Mouse (Mus musculus): ENCODE results near the gene Rptor.

Gene Rptor

GRCm38 (mm10) chr11:119933819-119934583 lies 331.3 kb downstream of the Rptor start:
- DNase-seq (ENCODE audit: low read depth, low spot score) = no peak

DNA sequence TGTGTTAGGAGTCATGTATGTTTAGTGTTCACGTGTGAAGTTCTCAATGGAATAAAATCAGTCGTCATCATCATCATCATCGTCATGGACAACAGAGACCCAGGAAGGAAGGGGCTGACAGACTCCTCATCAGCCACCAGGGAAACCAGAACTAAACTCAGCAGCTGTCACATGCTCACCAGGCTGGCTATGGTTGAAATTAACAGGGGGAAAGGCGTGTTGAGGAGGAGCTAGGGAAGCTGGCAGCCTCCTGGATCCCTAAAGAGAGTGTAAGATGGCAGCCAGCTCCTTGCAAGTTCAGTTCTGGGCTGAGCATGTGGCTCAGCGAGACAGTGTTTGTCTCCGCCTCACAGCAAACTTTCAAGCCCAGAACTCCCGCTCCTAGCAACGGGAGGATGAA lies 332.1 kb downstream of the Rptor start:
- no peak for DNase-seq (ENCODE audit: low read depth, low spot score)

DNA sequence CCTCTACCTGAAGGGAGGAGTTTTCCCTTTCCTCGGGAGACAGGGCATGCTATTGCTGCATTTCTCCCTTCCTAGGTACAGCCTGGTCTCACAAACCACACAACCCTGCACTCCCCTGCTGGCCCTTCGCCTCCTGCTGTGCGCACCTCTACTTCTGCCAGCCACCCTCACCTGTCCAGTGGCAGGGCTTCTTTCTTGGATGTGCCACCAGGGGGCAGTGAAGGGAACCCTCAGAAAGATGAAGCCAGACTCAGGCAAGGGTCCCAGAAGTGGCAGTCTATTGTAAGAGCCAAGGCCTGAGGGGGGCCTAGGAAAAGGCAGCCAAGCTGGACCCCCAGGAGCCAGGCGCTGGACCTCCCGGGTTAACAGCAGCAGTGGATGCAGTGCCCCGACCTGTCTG lies 332.8 kb downstream of the Rptor start:
- no peak for DNase-seq (ENCODE audit: low read depth, low spot score)

DNA sequence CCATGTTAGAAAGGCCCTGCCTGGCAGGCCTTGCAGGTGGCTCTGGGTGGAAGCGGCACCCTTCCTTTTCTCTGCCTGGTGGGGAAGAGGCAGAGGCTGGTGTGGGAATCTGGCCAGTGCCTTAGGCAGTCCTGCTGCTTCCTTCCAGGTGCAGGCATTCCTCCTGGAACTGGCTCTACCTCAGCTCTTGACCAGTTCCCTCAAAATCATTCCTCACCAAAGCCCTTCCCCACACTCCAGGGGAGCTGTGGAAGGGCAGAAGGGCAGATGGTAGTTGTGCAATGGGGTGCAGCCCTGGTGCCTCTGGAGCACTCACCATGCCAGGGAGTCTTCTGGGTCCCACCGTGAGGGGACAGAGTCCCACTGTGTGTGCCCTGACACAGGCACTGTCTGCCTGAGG lies 333.8 kb downstream of the Rptor start:
- DNase-seq (ENCODE audit: low read depth, low spot score) = no peak

- DNase-seq (ENCODE audit: low read depth, low spot score) = no peak
Observed at GRCm38 (mm10) chr11:119937216-119937615, 334.5 kb downstream of the Rptor start.

DNA sequence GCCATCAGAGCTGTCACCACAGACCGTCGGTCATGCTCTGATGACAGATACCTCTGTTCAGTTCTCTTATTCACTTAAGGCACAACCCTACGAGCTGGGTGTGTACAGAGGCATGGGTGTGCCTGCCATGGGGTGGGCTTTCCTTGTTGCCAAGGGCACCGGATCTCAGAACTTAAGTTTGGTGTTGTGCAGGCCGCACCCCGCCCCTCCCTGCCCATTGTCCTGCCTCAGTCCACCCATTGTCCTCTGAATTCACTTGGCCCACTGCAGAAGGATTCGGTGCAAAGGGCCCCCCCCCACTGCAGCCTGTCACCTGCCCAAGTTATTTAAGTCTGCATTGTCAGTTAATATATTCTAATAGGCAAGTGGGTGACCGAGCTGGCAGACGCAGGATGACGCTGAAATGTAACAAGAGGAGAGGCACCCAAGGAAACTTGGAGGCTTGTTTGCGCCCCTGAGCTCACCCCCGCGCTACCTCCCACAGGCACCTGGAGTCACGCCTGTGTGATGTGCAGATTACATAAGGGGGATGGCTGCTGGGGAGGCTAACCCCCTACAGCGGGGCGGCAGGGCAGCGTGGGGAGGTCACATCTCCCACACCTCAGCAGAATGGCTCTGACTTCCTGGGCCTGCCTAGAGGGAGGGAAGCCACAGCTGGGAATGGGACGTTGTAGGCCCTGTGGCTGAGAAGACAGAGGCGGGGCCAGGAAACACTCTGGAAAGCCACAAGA lies 335.2 kb downstream of the Rptor start:
- no peak for DNase-seq (ENCODE audit: low read depth, low spot score)

GRCm38 (mm10) chr11:119939073-119939710 lies 336.5 kb downstream of the Rptor start:
- no peak for DNase-seq (ENCODE audit: low read depth, low spot score)

- DNase-seq (ENCODE audit: low read depth, low spot score) = no peak
Observed at GRCm38 (mm10) chr11:119939711-119940106, 337.0 kb downstream of the Rptor start.

- no peak for DNase-seq (ENCODE audit: low read depth, low spot score)
Observed at GRCm38 (mm10) chr11:119940142-119940541, 337.4 kb downstream of the Rptor start.

GRCm38 (mm10) chr11:119941794-119942193 lies 339.1 kb downstream of the Rptor start:
- DNase-seq (ENCODE audit: low read depth, low spot score) = no peak

GRCm38 (mm10) chr11:119942201-119942726 lies 339.6 kb downstream of the Rptor start:
- DNase-seq (ENCODE audit: low read depth, low spot score) = no peak

DNA sequence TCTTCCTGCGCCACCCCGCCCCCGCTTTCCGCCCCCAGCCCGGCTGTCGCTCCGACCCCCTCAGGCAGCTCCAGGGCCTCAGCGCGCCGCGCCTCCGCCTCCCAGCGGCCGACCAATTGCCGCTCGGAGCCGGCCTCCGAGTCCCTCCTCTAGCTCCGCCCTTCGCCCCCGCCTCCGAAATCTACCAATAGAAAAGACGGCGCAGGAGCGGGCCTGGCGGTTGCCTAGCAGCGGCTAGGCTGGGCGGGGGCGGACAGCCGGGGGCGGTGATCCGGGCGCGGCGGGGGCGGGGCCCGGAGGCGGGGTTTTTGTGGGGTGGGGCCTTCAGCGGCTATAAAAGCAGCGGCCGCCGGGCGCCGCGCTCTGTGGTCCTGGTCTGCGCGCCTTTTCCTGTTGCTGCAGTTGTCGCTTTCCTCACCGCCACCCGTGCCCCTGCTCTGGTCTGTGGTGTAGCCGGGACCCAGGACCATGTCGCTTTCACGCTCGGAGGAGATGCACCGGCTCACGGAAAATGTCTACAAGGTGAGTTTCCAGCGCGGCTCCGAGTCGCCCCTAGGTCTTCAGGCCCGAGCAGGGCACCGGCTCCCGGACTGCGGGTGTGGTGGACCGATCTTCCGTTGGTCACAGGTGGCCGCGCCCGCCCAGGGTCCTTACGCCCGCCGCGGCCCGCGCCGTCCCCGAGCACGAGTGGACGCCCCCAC lies 340.2 kb downstream of the Rptor start, which contains the start of gene Baiap2:
Gene Baiap2 (plus strand): TSS at position 37 of the 701 bp plus-strand sequence.
- peak; percentile 85 for DNase-seq (ENCODE audit: low read depth, low spot score)

DNA sequence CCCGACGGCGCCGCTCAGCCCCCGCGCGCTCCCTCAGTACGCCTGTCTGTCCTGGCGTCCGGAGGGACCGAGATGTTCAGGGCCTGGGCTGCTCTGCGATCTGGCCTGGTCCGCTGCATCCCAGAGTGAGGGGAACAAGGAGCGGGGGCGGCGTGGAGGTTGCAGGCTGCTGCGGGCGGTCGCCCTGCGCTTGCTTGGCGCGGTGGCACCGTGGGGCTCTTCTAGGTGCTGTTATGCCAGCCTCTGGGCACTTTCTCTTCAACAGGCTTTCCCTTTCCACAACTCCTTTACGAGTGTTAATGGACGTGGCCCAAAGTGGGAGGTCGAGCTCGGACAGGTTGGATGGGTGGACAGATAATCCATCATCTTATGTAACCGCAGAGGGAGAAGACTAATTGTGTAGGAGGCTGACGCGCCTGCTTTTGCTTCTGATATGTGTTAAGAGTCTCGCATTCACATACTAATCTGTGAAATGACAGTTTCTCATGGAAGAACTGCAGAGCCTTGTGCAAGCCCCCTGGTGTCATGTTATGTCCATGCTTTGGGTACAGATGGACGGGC lies 340.8 kb downstream of the Rptor start:
- no peak for DNase-seq (ENCODE audit: low read depth, low spot score)

DNA sequence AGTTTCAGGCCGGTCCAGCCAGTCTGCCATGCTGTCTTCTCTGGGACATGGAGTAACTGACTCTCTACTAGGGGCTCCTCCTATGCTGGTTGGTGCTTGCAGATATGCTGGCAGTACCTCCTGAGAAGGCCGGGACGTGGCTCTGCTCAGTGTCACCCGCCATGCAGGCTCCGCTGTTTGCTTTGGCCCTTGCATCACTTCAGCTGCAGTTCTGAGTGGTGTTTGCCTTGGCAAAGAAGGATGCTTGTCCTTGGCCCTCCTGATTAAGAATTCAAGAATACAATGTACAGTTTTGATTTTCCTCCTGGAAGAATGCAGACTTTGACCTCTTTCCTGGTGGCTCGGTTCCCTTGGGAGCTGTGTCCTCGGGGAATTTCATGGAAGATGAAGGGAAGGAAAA lies 342.6 kb downstream of the Rptor start:
- DNase-seq (ENCODE audit: low read depth, low spot score) = no peak

GRCm38 (mm10) chr11:119947426-119947825 lies 344.7 kb downstream of the Rptor start:
- no peak for DNase-seq (ENCODE audit: low read depth, low spot score)

- DNase-seq (ENCODE audit: low read depth, low spot score) = no peak
Observed at GRCm38 (mm10) chr11:119947897-119948296, 345.2 kb downstream of the Rptor start.

- no peak for DNase-seq (ENCODE audit: low read depth, low spot score)
Observed at GRCm38 (mm10) chr11:119948305-119948704, 345.6 kb downstream of the Rptor start.

DNA sequence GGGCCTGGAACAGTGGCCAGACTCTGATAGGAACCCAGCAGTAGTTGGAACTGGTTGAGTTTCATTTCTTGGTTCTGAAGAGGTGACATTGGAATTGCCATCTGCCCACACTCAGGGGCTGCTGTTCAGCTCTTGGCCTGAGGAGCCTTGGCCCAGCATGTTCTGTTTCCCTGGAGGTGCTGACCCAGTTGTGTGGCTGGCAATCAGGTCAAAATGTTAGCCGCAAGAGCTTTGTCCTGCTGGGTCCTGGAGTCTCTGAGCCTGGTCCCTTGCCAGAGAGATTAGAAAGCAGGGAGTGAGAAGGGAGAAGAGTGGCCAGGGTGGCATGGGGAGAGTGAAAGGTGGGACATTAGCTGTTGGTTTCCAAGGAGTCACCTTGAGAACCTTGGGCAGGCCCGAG lies 346.1 kb downstream of the Rptor start:
- DNase-seq (ENCODE audit: low read depth, low spot score) = no peak
